Mouse (Mus musculus) mesoderm, embryonic 11.5 days (tissue): ENCODE measurements around the gene Pink1.

ENCODE experiments used
- DNase-seq: peaks from one replicate; pipeline ENCODE4 v3.0.0-alpha.2; 2012; ENCODE audit warnings: low read depth, low spot score

Gene Pink1

GRCm38 (mm10) chr4:138313021-138313420, 13.1 kb downstream of the Pink1 start:
- DNase-seq = no peak

- DNase-seq = no peak
Measured at GRCm38 (mm10) chr4:138312105-138312504, 14.0 kb downstream of the Pink1 start.

- DNase-seq = no peak
Measured at GRCm38 (mm10) chr4:138311595-138311994, 14.5 kb downstream of the Pink1 start.

- DNase-seq = no peak
Measured at GRCm38 (mm10) chr4:138310311-138310910, 15.7 kb downstream of the Pink1 start.

GRCm38 (mm10) chr4:138307739-138308138, 18.4 kb downstream of the Pink1 start:
- DNase-seq = no peak

GRCm38 (mm10) chr4:138307025-138307424, 19.1 kb downstream of the Pink1 start:
- DNase-seq = no peak

- peak; percentile 100 for DNase-seq
Measured at GRCm38 (mm10) chr4:138304340-138305104, 21.6 kb downstream of the Pink1 start, which contains the start of gene Ddost. Gene Ddost, plus strand, starts transcription at chr4:138304730.

GRCm38 (mm10) chr4:138303742-138304141, 22.4 kb downstream of the Pink1 start:
- no peak for DNase-seq

GRCm38 (mm10) chr4:138303011-138303410, 23.1 kb downstream of the Pink1 start:
- no peak for DNase-seq

GRCm38 (mm10) chr4:138301271-138301780, 24.8 kb downstream of the Pink1 start:
- no peak for DNase-seq

- no peak for DNase-seq
Measured at GRCm38 (mm10) chr4:138293949-138294550, 32.1 kb downstream of the Pink1 start.

- no peak for DNase-seq
Measured at GRCm38 (mm10) chr4:138293261-138293948, 32.7 kb downstream of the Pink1 start.

- no peak for DNase-seq
Measured at GRCm38 (mm10) chr4:138292028-138292427, 34.1 kb downstream of the Pink1 start.

GRCm38 (mm10) chr4:138288691-138289090, 37.4 kb downstream of the Pink1 start:
- DNase-seq = no peak

GRCm38 (mm10) chr4:138286411-138286810, 39.7 kb downstream of the Pink1 start:
- DNase-seq = no peak

- peak; percentile 90 for DNase-seq
Measured at GRCm38 (mm10) chr4:138282834-138283233, 43.3 kb downstream of the Pink1 start.

- no peak for DNase-seq
Measured at GRCm38 (mm10) chr4:138278346-138278745, 47.8 kb downstream of the Pink1 start.

GRCm38 (mm10) chr4:138272011-138272997, 53.8 kb downstream of the Pink1 start:
- DNase-seq = no peak

- no peak for DNase-seq
Measured at GRCm38 (mm10) chr4:138267869-138268268, 58.2 kb downstream of the Pink1 start.
